9 mouse cellular contexts compared by ENCODE assay signal in the genomic region with DNA sequence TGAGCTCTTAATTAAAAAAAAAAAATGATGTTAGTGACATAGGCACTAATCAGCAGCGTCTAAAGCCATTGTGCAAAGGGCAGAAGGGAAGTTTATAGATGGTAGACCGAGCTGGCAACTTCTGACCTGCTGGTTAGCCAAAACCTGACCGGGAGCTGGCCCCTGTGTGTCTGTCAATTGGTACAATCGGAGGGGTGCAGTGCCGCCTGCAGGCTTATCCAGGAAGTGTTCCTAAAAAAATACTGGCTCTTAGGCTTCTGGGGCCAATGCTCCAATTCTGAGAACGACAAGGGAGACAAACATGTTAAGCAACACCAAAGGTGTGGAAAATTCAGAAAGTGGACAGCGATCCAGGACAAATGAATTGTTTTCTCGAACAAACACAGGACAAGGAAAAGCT. TPM values are rescaled to one million over a fixed set of nuclear protein-coding genes. Genes with fewer than 3 reads are reported as not detected.
DNase-seq lines count a peak whose midpoint lies in the region; ATAC-seq lines count a peak whose summit lies in the region.
"Had no signal": no experiment of that assay in that cellular context is flagged by ENCODE, and none has a peak within 500 bp of the region (broad histone marks: within the 10 kb centered on the region; RNA-seq: fewer than 3 reads in every experiment).

No protein-coding gene starts in this region.

- no peak overlapping the region for H3K27ac ChIP-seq in heart, embryonic 11.5 days (ENCODE audit: low read depth, low read length)
- H3K27ac ChIP-seq: neural tube, embryonic 12.5 days had no signal

- no peaks in the 10 kb centered on the region for H3K27me3 ChIP-seq in heart, embryonic 11.5 days (ENCODE audit: control insufficient read depth, insufficient read depth, low read length)
- H3K27me3 ChIP-seq: neural tube, embryonic 12.5 days had no signal

- no peaks in the 10 kb centered on the region for H3K4me1 ChIP-seq in heart, embryonic 11.5 days (ENCODE audit: control insufficient read depth, insufficient read depth, low read length)
- H3K4me1 ChIP-seq: neural tube, embryonic 12.5 days had no signal

- WGBS in heart, embryonic 11.5 days (ENCODE audit: insufficient replicate concordance) = 27% methylated on average over 8 of the region's 8 CpGs

- H3K9me3 ChIP-seq in heart, embryonic 11.5 days (replicated peaks; ENCODE audit: control insufficient read depth, low read length) = no peaks in the 10 kb centered on the region
- H3K9me3 ChIP-seq: neural tube, embryonic 12.5 days had no signal

- no peak overlapping the region for H3K9ac ChIP-seq in heart, embryonic 11.5 days (ENCODE audit: low read depth, low read length)
- H3K9ac ChIP-seq: neural tube, embryonic 12.5 days had no signal

- ATAC-seq in heart, embryonic 11.5 days (replicated peaks; ENCODE audit: insufficient number of reproducible peaks, low FRiP score, low TSS enrichment) = no peak

- peak; percentile 47 for DNase-seq in heart, postnatal 4 days
- DNase-seq in A20 (ENCODE audit: low read depth, low spot score) = peak; percentile 58
- peak; percentile 60 for DNase-seq in R1 (ENCODE audit: low read depth, low spot score)
- peak; percentile 40 for DNase-seq in lung, postnatal 10 days
- no peak for DNase-seq in Muller cell, postnatal 12 days (ENCODE audit: inconsistent ontology term)
- DNase-seq in cerebellum, adult 18-20 months = no peak
- DNase-seq in urinary bladder, postnatal 10 days (ENCODE audit: low spot score) = no peak

- no peak overlapping the region for H3K4me2 ChIP-seq in heart, embryonic 11.5 days
- H3K4me2 ChIP-seq: neural tube, embryonic 12.5 days had no signal

- H3K36me3 ChIP-seq in heart, embryonic 11.5 days (ENCODE audit: control insufficient read depth, insufficient read depth, low read length) = no peaks in the 10 kb centered on the region
- H3K36me3 ChIP-seq: neural tube, embryonic 12.5 days had no signal

- H3K4me3 ChIP-seq in heart, embryonic 11.5 days (ENCODE audit: low read depth, low read length) = no peak overlapping the region
- H3K4me3 ChIP-seq: neural tube, embryonic 12.5 days had no signal

RNA-seq across cellular contexts. Expression of gene Egf, which starts 24.7 kb away (rescaled TPM):
- total RNA-seq in heart, postnatal 4 days (2021) = 1 to 10 TPM; 2.3 to 2.5 TPM
- polyA plus RNA-seq in heart, embryonic 11.5 days (2014; fragmentation: Nextera tagmentation; extraction: Ambion mirVana) = 0.79 and 1.4 TPM in 2 replicates

Comparison
In these comparisons a context has a peak if more than half of its experiments do, and no peak if none do; other contexts are left out.
1. DNase-seq: peak in heart, postnatal 4 days (single experiment), A20 (single experiment), R1 (single experiment) and lung, postnatal 10 days (single experiment); none in Muller cell, postnatal 12 days (single experiment), cerebellum, adult 18-20 months (0 of 2) and urinary bladder, postnatal 10 days (single experiment).